Mouse (Mus musculus) intestine, embryonic 15.5 days (tissue): ENCODE measurements around the gene Ncam1. TPM values are rescaled to one million over a fixed set of nuclear protein-coding genes. Genes with fewer than 3 reads are reported as not detected.

Experiments used
- ATAC-seq: fragments of 200-750 bp; cut with Nextera tagmentation; 2 replicates; pipeline ENCODE4 v1.8.0; 2017; ENCODE audit warnings: moderate TSS enrichment, moderate library complexity
- H3K27ac ChIP-seq: fragments of 300-500 bp; sonication (generic); 2 replicates; pipeline ENCODE4 v1.5.1; 2015; ENCODE audit warnings: mild to moderate bottlenecking, inconsistent platforms
- H3K27me3 ChIP-seq: fragments of 300-500 bp; sonication (generic); replicated peaks from 2 replicates; pipeline ENCODE4 v1.6.1; 2015; ENCODE audit warnings: inconsistent platforms
- H3K36me3 ChIP-seq: fragments of 300-500 bp; sonication (generic); 2 replicates; pipeline ENCODE4 v1.6.1; 2015; ENCODE audit warnings: inconsistent platforms
- H3K4me1 ChIP-seq: fragments of 300-500 bp; sonication (generic); replicated peaks from 2 replicates; pipeline ENCODE4 v1.6.1; 2015; ENCODE audit warnings: inconsistent platforms
- H3K4me2 ChIP-seq: fragments of 300-500 bp; sonication (generic); replicated peaks from 2 replicates; pipeline ENCODE4 v1.6.1; 2015; ENCODE audit warnings: mild to moderate bottlenecking, inconsistent platforms
- H3K4me3 ChIP-seq: fragments of 300-500 bp; sonication (generic); replicated peaks from 2 replicates; pipeline ENCODE4 v1.5.1; 2015; ENCODE audit warnings: inconsistent platforms
- H3K9ac ChIP-seq: fragments of 300-500 bp; sonication (generic); 2 replicates; pipeline ENCODE4 v1.6.1; 2015; ENCODE audit warnings: inconsistent platforms
- H3K9me3 ChIP-seq: fragments of 300-500 bp; sonication (generic); 2 replicates; pipeline ENCODE4 v1.6.1; 2016; ENCODE audit warnings: inconsistent platforms
- WGBS: fragments of 180-500 bp; shearing (Covaris S2); methylation state at CpG from one replicate; pipeline ENCODE4 v1.1.7; 2015; 5-methylcytosine and 5-hydroxymethylcytosine counted together
- polyA plus RNA-seq: library from polyadenylated mRNA; unstranded; fragments of >200 nt; fragmentation: Nextera tagmentation; extraction: Ambion mirVana; gene quantifications from 2 replicates; pipeline ENCODE4 v1.2.1, GENCODE M21; 2015

The Ncam1 gene
- polyA plus RNA-seq, 1 experiment from 2014 or later, result 77.5 TPM

GRCm38 (mm10) chr9:49470006-49470405 is 328.7 kb downstream of the Ncam1 start:
- Histone ChIP-seq H3K4me2 (no peak overlapping the region), H3K27ac (no peak overlapping the region), H3K4me1 (no peaks in the 10 kb centered on the region), H3K4me3 (no peak overlapping the region), H3K27me3 (no peaks in the 10 kb centered on the region), H3K9me3 (no peaks in the 10 kb centered on the region), H3K9ac (no peak overlapping the region), H3K36me3 (no peaks in the 10 kb centered on the region)
- 95% methylated on average over 19 of the region's 19 CpGs for WGBS
- no peak for ATAC-seq

- no peaks in the 10 kb centered on the region for H3K9me3 ChIP-seq
- ATAC-seq, result no peak
- H3K27me3 ChIP-seq, result no peaks in the 10 kb centered on the region
- H3K9ac ChIP-seq, result no peak overlapping the region
- WGBS, result 80% methylated on average over 3 of the region's 3 CpGs
- no peak overlapping the region for H3K4me3 ChIP-seq
- H3K27ac ChIP-seq, result no peak overlapping the region
- no peaks in the 10 kb centered on the region for H3K4me1 ChIP-seq
- H3K4me2 ChIP-seq, result no peak overlapping the region
- no peaks in the 10 kb centered on the region for H3K36me3 ChIP-seq
Observed at GRCm38 (mm10) chr9:49456136-49456535, 342.6 kb downstream of the Ncam1 start.

- Histone ChIP-seq H3K27ac (no peak overlapping the region), H3K4me2 (no peak overlapping the region), H3K9ac (no peak overlapping the region), H3K4me3 (no peak overlapping the region), H3K9me3 (no peaks in the 10 kb centered on the region), H3K27me3 (no peaks in the 10 kb centered on the region), H3K4me1 (no peaks in the 10 kb centered on the region), H3K36me3 (no peaks in the 10 kb centered on the region)
- 93% methylated on average over 1 of the region's 1 CpGs for WGBS
- ATAC-seq, result no peak
Observed at GRCm38 (mm10) chr9:49452396-49452795, 346.3 kb downstream of the Ncam1 start.
